Comparison of ENCODE assay signal across 31 mouse cellular contexts in genomic region chr4:57380063-57380800, GRCm38 (mm10). TPM values are rescaled to one million over a fixed set of nuclear protein-coding genes. Genes with fewer than 3 reads are reported as not detected.
DNase-seq lines count a peak whose midpoint lies in the region; ATAC-seq and TF ChIP-seq lines count a peak whose summit lies in the region.
"Had no signal": no experiment of that assay in that cellular context is flagged by ENCODE, and none has a peak within 500 bp of the region (broad histone marks: within the 10 kb centered on the region; RNA-seq: fewer than 3 reads in every experiment).

No protein-coding gene starts in this region.

- no peaks in the 10 kb centered on the region for H3K36me3 ChIP-seq in hindbrain, embryonic 16.5 days (ENCODE audit: control insufficient read depth, insufficient read depth, low read length)
- no peaks in the 10 kb centered on the region for H3K36me3 ChIP-seq in hindbrain, embryonic 10.5 days
- H3K36me3 ChIP-seq: embryonic facial prominence, embryonic 13.5 days; forebrain, embryonic 12.5 days; G1E; heart, embryonic 10.5 days; heart, embryonic 15.5 days; hindbrain, embryonic 12.5 days; kidney, embryonic 15.5 days; liver, embryonic 12.5 days; midbrain, embryonic 13.5 days had no signal

- no peak overlapping the region for H3K27ac ChIP-seq in hindbrain, embryonic 16.5 days (ENCODE audit: low read depth, low read length)
- no peak overlapping the region for H3K27ac ChIP-seq in hindbrain, embryonic 10.5 days
- 0 out of 2 replicates have a peak overlapping the region, but pooled peaks have one; percentile 36 for H3K27ac ChIP-seq in olfactory bulb, adult 2 months (ENCODE audit: insufficient read depth, low read depth, low read length)
- H3K27ac ChIP-seq: forebrain, embryonic 12.5 days; heart, embryonic 10.5 days; heart, embryonic 15.5 days; hindbrain, embryonic 12.5 days; kidney, embryonic 15.5 days; liver, embryonic 12.5 days; macrophage; midbrain, embryonic 13.5 days had no signal

- H3K4me3 ChIP-seq in hindbrain, embryonic 16.5 days (ENCODE audit: low read length): no peak overlapping the region
- H3K4me3 ChIP-seq in hindbrain, embryonic 10.5 days: no peak overlapping the region
- no peak overlapping the region for H3K4me3 ChIP-seq in olfactory bulb, adult 2 months (ENCODE audit: insufficient read depth, low read depth, low read length)
- H3K4me3 ChIP-seq: embryonic facial prominence, embryonic 13.5 days; erythroblast, embryonic 14.5 days; forebrain, embryonic 12.5 days; heart, embryonic 10.5 days; heart, embryonic 15.5 days; hindbrain, embryonic 12.5 days; kidney, embryonic 15.5 days; liver, embryonic 12.5 days; midbrain, embryonic 13.5 days had no signal

- no peaks in the 10 kb centered on the region for H3K27me3 ChIP-seq in hindbrain, embryonic 16.5 days (replicated peaks; ENCODE audit: control insufficient read depth, insufficient read depth, low read length)
- no peaks in the 10 kb centered on the region for H3K27me3 ChIP-seq in hindbrain, embryonic 10.5 days (ENCODE audit: insufficient read depth, poor library complexity, severe bottlenecking)
- H3K27me3 ChIP-seq: embryonic facial prominence, embryonic 13.5 days; heart, embryonic 15.5 days; hindbrain, embryonic 12.5 days; kidney, embryonic 15.5 days; liver, embryonic 12.5 days; midbrain, embryonic 13.5 days; Patski had no signal

- H3K4me2 ChIP-seq in hindbrain, embryonic 16.5 days (ENCODE audit: low read length): no peak overlapping the region
- H3K4me2 ChIP-seq: embryonic facial prominence, embryonic 13.5 days; forebrain, embryonic 12.5 days; heart, embryonic 15.5 days; hindbrain, embryonic 12.5 days; kidney, embryonic 15.5 days; liver, embryonic 12.5 days; midbrain, embryonic 13.5 days had no signal

- no peaks in the 10 kb centered on the region for H3K4me1 ChIP-seq in hindbrain, embryonic 16.5 days (ENCODE audit: control insufficient read depth, insufficient read depth, low read depth, low read length)
- H3K4me1 ChIP-seq in hindbrain, embryonic 10.5 days (replicated peaks): peaks cover 13% of the 10 kb centered on the region; the same call in 1 of the 2 replicates
- H3K4me1 ChIP-seq in olfactory bulb, adult 2 months (ENCODE audit: control insufficient read depth, insufficient read depth, low read length): peaks cover 11% of the 10 kb centered on the region
- H3K4me1 ChIP-seq: heart, embryonic 15.5 days; liver, embryonic 12.5 days; midbrain, embryonic 13.5 days had no signal

- peak; percentile 19 to 38 for DNase-seq in cerebellum, postnatal 14 days
- DNase-seq in hindbrain, embryonic 10.5 days (ENCODE audit: low spot score): no peak
- DNase-seq in adipocyte (ENCODE audit: low spot score): peak; percentile 12
- DNase-seq in heart, adult 9 months (ENCODE audit: low spot score in 2 of 2): no peak
- DNase-seq: embryo, embryonic 11 days; gastrocnemius, postnatal 10 days; kidney, adult 11 months; kidney, postnatal 25 days; left cerebral cortex, postnatal 4 days; liver, postnatal 0 days; lung, postnatal 10 days; right cerebral cortex, adult 18-20 months; spleen, adult 18-20 months; thymus, adult 18-20 months; thymus, postnatal 36 days had no signal

- H3K9ac ChIP-seq in hindbrain, embryonic 16.5 days (ENCODE audit: low read depth, low read length): no peak overlapping the region
- H3K9ac ChIP-seq: embryonic facial prominence, embryonic 13.5 days; forebrain, embryonic 12.5 days; heart, embryonic 15.5 days; hindbrain, embryonic 12.5 days; kidney, embryonic 15.5 days; liver, embryonic 12.5 days; liver, postnatal 0 days; midbrain, embryonic 13.5 days had no signal

- TF ChIP-seq CTCF in olfactory bulb, adult 2 months (IDR thresholded peaks at IDR 0.05; ENCODE audit: insufficient read depth, low read depth, low read length): no peak

- WGBS in hindbrain, embryonic 16.5 days: 72% methylated on average over 9 of the region's 9 CpGs
- WGBS in hindbrain, embryonic 10.5 days: 87% methylated on average over 9 of the region's 9 CpGs
- WGBS in olfactory bulb, adult 2 months: 20% methylated on average over 9 of the region's 9 CpGs

- no peak for TF ChIP-seq POLR2A in olfactory bulb, adult 2 months (IDR thresholded peaks at IDR 0.05; ENCODE audit: insufficient read depth, low read depth, low read length)

- H3K9me3 ChIP-seq in hindbrain, embryonic 16.5 days (ENCODE audit: control insufficient read depth, low read length): no peaks in the 10 kb centered on the region
- no peaks in the 10 kb centered on the region for H3K9me3 ChIP-seq in hindbrain, embryonic 10.5 days
- H3K9me3 ChIP-seq: embryonic facial prominence, embryonic 13.5 days; forebrain, embryonic 12.5 days; heart, embryonic 10.5 days; heart, embryonic 15.5 days; hindbrain, embryonic 12.5 days; kidney, embryonic 15.5 days; liver, embryonic 12.5 days; midbrain, embryonic 13.5 days had no signal

- ATAC-seq in cerebellum, adult (ENCODE audit: insufficient number of reproducible peaks, low FRiP score, low TSS enrichment): no peak
- 0 out of 2 replicates have a peak, but pooled peaks have one; percentile 52 for ATAC-seq in hindbrain, embryonic 16.5 days
- ATAC-seq: inflammation-experienced regulatory T-cells, adult 6 months; liver, embryonic 12.5 days; liver, postnatal 0 days; midbrain, embryonic 13.5 days; Patski had no signal

RNA-seq across cellular contexts. Expression of gene Palm2, which starts 53.8 kb away (rescaled TPM):
- 19.0 and 20.3 TPM in 2 replicates for polyA plus RNA-seq in hindbrain, embryonic 16.5 days (2015; fragmentation: Nextera tagmentation; extraction: Ambion mirVana)
- polyA plus RNA-seq in hindbrain, embryonic 10.5 days (2016; fragmentation: Nextera tagmentation; extraction: Ambion mirVana): 2.3 and 2.4 TPM in 2 replicates
- not detected in 2 replicates for polyA plus RNA-seq in olfactory bulb, adult 2 months (2012; ENCODE audit: insufficient read depth, insufficient read length, low replicate concordance, missing spikeins)
- polyA plus RNA-seq: erythroblast, embryonic 14.5 days; G1E; inflammation-experienced regulatory T-cells, adult 6 months; macrophage had no signal

Comparison
In these comparisons a context has a peak if more than half of its experiments do, and no peak if none do; other contexts are left out.
1. DNase-seq: peak in cerebellum, postnatal 14 days (2 of 2) and adipocyte (single experiment); none in hindbrain, embryonic 10.5 days (single experiment) and heart, adult 9 months (0 of 2).